Mouse (Mus musculus): ENCODE results near the gene Slc25a45. TPM values are rescaled to one million over a fixed set of nuclear protein-coding genes. Genes with fewer than 3 reads are reported as not detected.

The Slc25a45 gene
- polyA plus RNA-seq, 1 experiment from 2014 or later = 2.3 TPM

Other genes starting within 250 kb of the Slc25a45 start
- gene Rela, start 240.3 kb upstream of the Slc25a45 start, polyA plus RNA-seq (2014; fragmentation: Nextera tagmentation; extraction: Ambion mirVana) = 35.7 and 36.2 TPM in 2 replicates
- gene Sipa1, start 214.1 kb upstream of the Slc25a45 start, polyA plus RNA-seq (2014; fragmentation: Nextera tagmentation; extraction: Ambion mirVana) = 15.8 and 18.8 TPM in 2 replicates
- gene Map3k11, start 189.1 kb upstream of the Slc25a45 start, polyA plus RNA-seq (2014; fragmentation: Nextera tagmentation; extraction: Ambion mirVana) = 16.9 and 21.0 TPM in 2 replicates
- 21.3 and 21.5 TPM in 2 replicates for gene Pcnx3, start 188.9 kb upstream of the Slc25a45 start, polyA plus RNA-seq (2014; fragmentation: Nextera tagmentation; extraction: Ambion mirVana)
- gene Kcnk7, start 173.4 kb upstream of the Slc25a45 start, polyA plus RNA-seq (2014; fragmentation: Nextera tagmentation; extraction: Ambion mirVana) = not detected in 2 replicates
- 54.8 and 68.0 TPM in 2 replicates for gene Ehbp1l1, start 151.5 kb upstream of the Slc25a45 start, polyA plus RNA-seq (2014; fragmentation: Nextera tagmentation; extraction: Ambion mirVana)
- 75.5 and 81.6 TPM in 2 replicates for gene Fam89b, start 148.2 kb upstream of the Slc25a45 start, polyA plus RNA-seq (2014; fragmentation: Nextera tagmentation; extraction: Ambion mirVana)
- 9.3 and 9.8 TPM in 2 replicates for gene Ltbp3, start 136.9 kb upstream of the Slc25a45 start, polyA plus RNA-seq (2014; fragmentation: Nextera tagmentation; extraction: Ambion mirVana)
- gene Scyl1, start 106.4 kb upstream of the Slc25a45 start, polyA plus RNA-seq (2014; fragmentation: Nextera tagmentation; extraction: Ambion mirVana) = 54.8 and 59.4 TPM in 2 replicates
- 15.4 and 19.3 TPM in 2 replicates for gene Frmd8, start 2.5 kb upstream of the Slc25a45 start, polyA plus RNA-seq (2014; fragmentation: Nextera tagmentation; extraction: Ambion mirVana)
- 1.5 and 2.6 TPM in 2 replicates for gene Tigd3, start 16.3 kb downstream of the Slc25a45 start, polyA plus RNA-seq (2014; fragmentation: Nextera tagmentation; extraction: Ambion mirVana)
- 105 and 119 TPM in 2 replicates for gene Dpf2, start 35.2 kb downstream of the Slc25a45 start, polyA plus RNA-seq (2014; fragmentation: Nextera tagmentation; extraction: Ambion mirVana)
- gene Cdc42ep2, start 47.0 kb downstream of the Slc25a45 start, polyA plus RNA-seq (2014; fragmentation: Nextera tagmentation; extraction: Ambion mirVana) = 6.3 and 7.6 TPM in 2 replicates
- gene Pola2, start 86.4 kb downstream of the Slc25a45 start, polyA plus RNA-seq (2014; fragmentation: Nextera tagmentation; extraction: Ambion mirVana) = 58.9 and 59.2 TPM in 2 replicates
- gene Slc22a20, start 108.3 kb downstream of the Slc25a45 start, polyA plus RNA-seq (2014; fragmentation: Nextera tagmentation; extraction: Ambion mirVana) = not detected in 2 replicates
- 7.7 and 8.5 TPM in 2 replicates for gene Capn1, start 138.1 kb downstream of the Slc25a45 start, polyA plus RNA-seq (2014; fragmentation: Nextera tagmentation; extraction: Ambion mirVana)
- gene Syvn1, start 168.8 kb downstream of the Slc25a45 start, polyA plus RNA-seq (2014; fragmentation: Nextera tagmentation; extraction: Ambion mirVana) = 19.5 and 22.1 TPM in 2 replicates
- gene Mrpl49, start 180.0 kb downstream of the Slc25a45 start, polyA plus RNA-seq (2014; fragmentation: Nextera tagmentation; extraction: Ambion mirVana) = 70.7 and 75.3 TPM in 2 replicates
- gene Fau, start 180.0 kb downstream of the Slc25a45 start, polyA plus RNA-seq (2014; fragmentation: Nextera tagmentation; extraction: Ambion mirVana) = 586 and 633 TPM in 2 replicates
- gene Znhit2, start 183.4 kb downstream of the Slc25a45 start, polyA plus RNA-seq (2014; fragmentation: Nextera tagmentation; extraction: Ambion mirVana) = 27.1 and 27.5 TPM in 2 replicates
- gene Tm7sf2, start 190.6 kb downstream of the Slc25a45 start, polyA plus RNA-seq (2014; fragmentation: Nextera tagmentation; extraction: Ambion mirVana) = 10.1 and 11.9 TPM in 2 replicates
- gene Vps51, start 199.4 kb downstream of the Slc25a45 start, polyA plus RNA-seq (2014; fragmentation: Nextera tagmentation; extraction: Ambion mirVana) = 38.9 and 43.7 TPM in 2 replicates
- gene Tmem262, start 202.2 kb downstream of the Slc25a45 start, polyA plus RNA-seq (2014; fragmentation: Nextera tagmentation; extraction: Ambion mirVana) = not detected in 2 replicates
- 0.36 TPM in 1 of 2 replicates, not detected in the other for gene Gm28374, start 204.4 kb downstream of the Slc25a45 start, polyA plus RNA-seq (2014; fragmentation: Nextera tagmentation; extraction: Ambion mirVana)
- gene Zfpl1, start 207.1 kb downstream of the Slc25a45 start, polyA plus RNA-seq (2014; fragmentation: Nextera tagmentation; extraction: Ambion mirVana) = 51.2 and 56.2 TPM in 2 replicates
- gene Cdca5, start 207.2 kb downstream of the Slc25a45 start, polyA plus RNA-seq (2014; fragmentation: Nextera tagmentation; extraction: Ambion mirVana) = 31.1 and 33.4 TPM in 2 replicates
- 0.48 and 1.0 TPM in 2 replicates for gene AC131692.1, start 216.6 kb downstream of the Slc25a45 start, polyA plus RNA-seq (2014; fragmentation: Nextera tagmentation; extraction: Ambion mirVana)
- gene Naaladl1, start 228.0 kb downstream of the Slc25a45 start, polyA plus RNA-seq (2014; fragmentation: Nextera tagmentation; extraction: Ambion mirVana) = 0.23 and 0.40 TPM in 2 replicates
- 38.1 and 41.0 TPM in 2 replicates for gene Sac3d1, start 240.8 kb downstream of the Slc25a45 start, polyA plus RNA-seq (2014; fragmentation: Nextera tagmentation; extraction: Ambion mirVana)

Data from heart, embryonic 11.5 days (tissue).